Mouse (Mus musculus) G1E (cell line): ENCODE results near the gene Fra10ac1. TPM values are rescaled to one million over a fixed set of nuclear protein-coding genes. Genes with fewer than 3 reads are reported as not detected.

ENCODE experiments used
- ATAC-seq: 2 replicates; pipeline ENCODE4 v1.8.0; 2016; ENCODE audit warnings: mild to moderate bottlenecking; ENCODE audit not compliant: insufficient number of reproducible peaks, poor library complexity, low FRiP score, severe bottlenecking; ENCODE audit errors: extremely low read depth
- DNase-seq: peaks from one replicate; pipeline ENCODE4 v3.0.0; 2012; ENCODE audit warnings: low spot score
- H3K27me3 ChIP-seq: 2 replicates; pipeline ENCODE4 v1.6.1; 2012; ENCODE audit warnings: mild to moderate bottlenecking, low read length, inconsistent platforms; ENCODE audit not compliant: insufficient read depth
- H3K36me3 ChIP-seq: replicated peaks from 2 replicates; pipeline ENCODE3; 2012; ENCODE audit warnings: mild to moderate bottlenecking, inconsistent platforms
- H3K4me1 ChIP-seq: 2 replicates; pipeline ENCODE4 v1.6.1; 2012; ENCODE audit warnings: low read depth, low read length, inconsistent platforms, mixed read lengths; ENCODE audit not compliant: insufficient read depth
- H3K4me3 ChIP-seq: 2 replicates; pipeline ENCODE4 v1.5.1; 2012; ENCODE audit warnings: low read depth, mild to moderate bottlenecking, inconsistent platforms, low read length, moderate library complexity, mixed read lengths
- H3K9me3 ChIP-seq: replicated peaks from 2 replicates; pipeline ENCODE4 v1.6.1; 2012; ENCODE audit warnings: inconsistent platforms
- CTCF ChIP-seq: IDR thresholded peaks from 2 replicates; pipeline ENCODE4 v1.5.1; 2012; ENCODE audit warnings: low read depth, low read length, inconsistent platforms, mixed read lengths
- GATA1 ChIP-seq: IDR thresholded peaks from 2 replicates; pipeline ENCODE4 v1.6.1; 2012; ENCODE audit warnings: borderline replicate concordance, low read length, inconsistent platforms, mixed read lengths
- GATA2 ChIP-seq: IDR thresholded peaks from 2 replicates; pipeline ENCODE4 v1.6.1; 2012; ENCODE audit warnings: low read depth, low read length, inconsistent platforms, borderline replicate concordance
- POLR2AphosphoS5 ChIP-seq: IDR thresholded peaks from 2 replicates; pipeline ENCODE4 v1.6.1; 2012; ENCODE audit warnings: low read depth, low read length, inconsistent platforms; ENCODE audit not compliant: insufficient replicate concordance
- TAL1 ChIP-seq: conservative IDR thresholded peaks from 2 replicates; pipeline ENCODE4 v1.6.1; 2012; ENCODE audit warnings: low read depth, low read length, inconsistent platforms, mixed read lengths
- polyA plus RNA-seq: library from polyadenylated mRNA; stranded (reverse); fragments of >175 nt; gene quantifications from 2 replicates; pipeline ENCODE4 v1.2.3, GENCODE M21; 2012
- total RNA-seq, 2 experiments: library from RNA; stranded (forward) in 1 of 2; stranded (reverse) in 1 of 2; fragments of 200-1000 nt in 1 of 2; fragments of >200 nt in 1 of 2; fragmentation: Nextera tagmentation in 1 of 2; gene quantifications; 2 replicates each; pipeline ENCODE4 v1.2.3; 2014 to 2017

The Fra10ac1 gene
- total and polyA plus RNA-seq, 3 experiments, result 15.9 to 23.9 (median 18.1) TPM

- no peak overlapping the region for H3K4me3 ChIP-seq
- no peaks in the 10 kb centered on the region for H3K9me3 ChIP-seq
- H3K36me3 ChIP-seq, result peaks cover 38% of the 10 kb centered on the region
- ATAC-seq (no peak), DNase-seq (no peak)
- no peaks in the 10 kb centered on the region for H3K27me3 ChIP-seq
- H3K4me1 ChIP-seq, result no peaks in the 10 kb centered on the region
- TF ChIP-seq CTCF (no peak), TAL1 (no peak), GATA2 (no peak), GATA1 (no peak), POLR2AphosphoS5 (no peak)
Observed at GRCm38 (mm10) chr19:38206669-38207068, 17.3 kb downstream of the Fra10ac1 start.

- Histone ChIP-seq H3K9me3 (no peaks in the 10 kb centered on the region), H3K4me3 (no peak overlapping the region), H3K4me1 (no peaks in the 10 kb centered on the region), H3K27me3 (no peaks in the 10 kb centered on the region), H3K36me3 (peaks cover 45% of the 10 kb centered on the region)
- DNase-seq (no peak), ATAC-seq (no peak)
- no peak for TF ChIP-seq GATA2
- TF ChIP-seq CTCF, result no peak
- TF ChIP-seq GATA1, result no peak
- TF ChIP-seq TAL1, result no peak
- TF ChIP-seq POLR2AphosphoS5, result no peak
Observed at GRCm38 (mm10) chr19:38198731-38199130, 25.2 kb downstream of the Fra10ac1 start.

- Histone ChIP-seq H3K36me3 (peaks cover 43% of the 10 kb centered on the region), H3K4me1 (no peaks in the 10 kb centered on the region), H3K27me3 (no peaks in the 10 kb centered on the region), H3K4me3 (no peak overlapping the region), H3K9me3 (no peaks in the 10 kb centered on the region)
- no peak for ATAC-seq
- DNase-seq, result no peak
- no peak for TF ChIP-seq TAL1
Observed at GRCm38 (mm10) chr19:38195245-38195644, 28.7 kb downstream of the Fra10ac1 start.

GRCm38 (mm10) chr19:38191446-38191845 lies 32.5 kb downstream of the Fra10ac1 start:
- H3K4me3 ChIP-seq, result no peak overlapping the region
- no peaks in the 10 kb centered on the region for H3K27me3 ChIP-seq
- TF ChIP-seq CTCF, result no peak
- no peak for TF ChIP-seq TAL1
- no peak for TF ChIP-seq GATA2
- TF ChIP-seq POLR2AphosphoS5, result no peak
- TF ChIP-seq GATA1, result no peak
- no peaks in the 10 kb centered on the region for H3K9me3 ChIP-seq
- ATAC-seq (no peak), DNase-seq (no peak)
- H3K4me1 ChIP-seq, result peaks cover 3% of the 10 kb centered on the region; the same call in 1 of the 2 replicates
- H3K36me3 ChIP-seq, result peaks cover 48% of the 10 kb centered on the region

- ATAC-seq (no peak), DNase-seq (no peak)
- H3K4me3 ChIP-seq, result no peak overlapping the region
- TF ChIP-seq GATA2 (no peak), POLR2AphosphoS5 (no peak), CTCF (no peak), GATA1 (no peak), TAL1 (no peak)
- H3K27me3 ChIP-seq, result no peaks in the 10 kb centered on the region
- H3K4me1 ChIP-seq, result peaks cover 4% of the 10 kb centered on the region; the same call in 1 of the 2 replicates
- H3K36me3 ChIP-seq, result peaks cover 49% of the 10 kb centered on the region
- no peaks in the 10 kb centered on the region for H3K9me3 ChIP-seq
Observed at GRCm38 (mm10) chr19:38190606-38191005, 33.4 kb downstream of the Fra10ac1 start.

- DNase-seq, result no peak
- ATAC-seq, result no peak
- Histone ChIP-seq H3K9me3 (no peaks in the 10 kb centered on the region), H3K36me3 (peaks cover 51% of the 10 kb centered on the region), H3K27me3 (no peaks in the 10 kb centered on the region), H3K4me3 (no peak overlapping the region), H3K4me1 (peaks cover 4% of the 10 kb centered on the region; the same call in 1 of the 2 replicates)
- no peak for TF ChIP-seq TAL1
- no peak for TF ChIP-seq GATA2
Observed at GRCm38 (mm10) chr19:38187345-38187680, 36.6 kb downstream of the Fra10ac1 start.

- Histone ChIP-seq H3K4me3 (no peak overlapping the region), H3K4me1 (peaks cover 4% of the 10 kb centered on the region; the same call in 1 of the 2 replicates), H3K36me3 (peaks cover 52% of the 10 kb centered on the region), H3K9me3 (no peaks in the 10 kb centered on the region), H3K27me3 (no peaks in the 10 kb centered on the region)
- TF ChIP-seq POLR2AphosphoS5 (no peak), GATA1 (no peak), CTCF (no peak), GATA2 (no peak), TAL1 (no peak)
- DNase-seq, result no peak
- no peak for ATAC-seq
Observed at GRCm38 (mm10) chr19:38186631-38187344, 37.2 kb downstream of the Fra10ac1 start.
